Mouse (Mus musculus) forebrain, embryonic 12.5 days (tissue): ENCODE data around the gene Csnk1g1. TPM values are rescaled to one million over a fixed set of nuclear protein-coding genes. Genes with fewer than 3 reads are reported as not detected.

ENCODE experiments used
- ATAC-seq: fragments of 200-750 bp; cut with Nextera tagmentation; 2 replicates; pipeline ENCODE4 v1.8.0; 2017; ENCODE audit warnings: moderate TSS enrichment; ENCODE audit not compliant: low FRiP score
- H3K27ac ChIP-seq: fragments of 300-500 bp; sonication (generic); 2 replicates; pipeline ENCODE4 v1.5.1; 2016; ENCODE audit warnings: mild to moderate bottlenecking
- H3K27me3 ChIP-seq: fragments of 300-500 bp; sonication (generic); 2 replicates; pipeline ENCODE4 v1.6.1; 2016; ENCODE audit warnings: mild to moderate bottlenecking
- H3K36me3 ChIP-seq: fragments of 300-500 bp; sonication (generic); replicated peaks from 2 replicates; pipeline ENCODE4 v1.6.1; 2016; ENCODE audit warnings: mild to moderate bottlenecking
- H3K4me1 ChIP-seq: fragments of 300-500 bp; sonication (generic); 2 replicates; pipeline ENCODE4 v1.6.1; 2016
- H3K4me2 ChIP-seq: fragments of 300-500 bp; sonication (generic); 2 replicates; pipeline ENCODE4 v1.6.1; 2016; ENCODE audit warnings: mild to moderate bottlenecking, moderate library complexity
- H3K4me3 ChIP-seq: fragments of 300-500 bp; sonication (generic); replicated peaks from 2 replicates; pipeline ENCODE4 v1.5.1; 2016; ENCODE audit warnings: mild to moderate bottlenecking
- H3K9ac ChIP-seq: fragments of 300-500 bp; sonication (generic); 2 replicates; pipeline ENCODE4 v1.6.1; 2016; ENCODE audit warnings: mild to moderate bottlenecking
- H3K9me3 ChIP-seq: fragments of 300-500 bp; sonication (generic); 2 replicates; pipeline ENCODE4 v1.6.1; 2016
- WGBS: fragments of 180-500 bp; shearing (Covaris S2); methylation state at CpG from one replicate; pipeline ENCODE4 v1.1.7; 2016; 5-methylcytosine and 5-hydroxymethylcytosine counted together
- polyA plus RNA-seq: library from polyadenylated mRNA; unstranded; fragments of >200 nt; fragmentation: Nextera tagmentation; extraction: Ambion mirVana; gene quantifications from 2 replicates; pipeline ENCODE4 v1.2.1, GENCODE M21; 2016

The Csnk1g1 gene
- polyA plus RNA-seq, 1 experiment from 2014 or later, result 24.8 TPM

DNA sequence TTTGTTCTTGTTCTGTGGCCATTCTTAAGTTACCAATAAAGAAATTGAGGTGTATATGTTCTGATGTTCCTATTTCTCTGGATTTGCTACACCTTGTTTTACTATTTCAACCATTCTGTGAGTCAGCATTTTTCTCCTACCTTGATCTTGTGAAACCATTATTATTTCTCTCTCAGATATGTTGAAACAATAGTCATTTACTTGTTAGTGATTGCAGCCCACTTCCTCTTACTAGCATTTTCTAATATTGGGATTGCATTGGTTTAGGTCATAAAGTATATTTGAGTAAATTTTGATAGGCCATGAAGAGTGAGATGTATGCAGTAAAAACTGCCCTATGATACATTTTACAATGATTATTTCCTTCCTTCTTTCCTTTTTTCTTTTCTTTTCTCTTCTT, 19.7 kb downstream of the Csnk1g1 start:
- no peaks in the 10 kb centered on the region for H3K4me1 ChIP-seq
- H3K36me3 ChIP-seq, result no peaks in the 10 kb centered on the region
- no peak overlapping the region for H3K4me3 ChIP-seq
- H3K27me3 ChIP-seq, result no peaks in the 10 kb centered on the region
- H3K27ac ChIP-seq, result no peak overlapping the region
- no peak overlapping the region for H3K4me2 ChIP-seq
- no peaks in the 10 kb centered on the region for H3K9me3 ChIP-seq
- H3K9ac ChIP-seq, result no peak overlapping the region
- no peak for ATAC-seq

DNA sequence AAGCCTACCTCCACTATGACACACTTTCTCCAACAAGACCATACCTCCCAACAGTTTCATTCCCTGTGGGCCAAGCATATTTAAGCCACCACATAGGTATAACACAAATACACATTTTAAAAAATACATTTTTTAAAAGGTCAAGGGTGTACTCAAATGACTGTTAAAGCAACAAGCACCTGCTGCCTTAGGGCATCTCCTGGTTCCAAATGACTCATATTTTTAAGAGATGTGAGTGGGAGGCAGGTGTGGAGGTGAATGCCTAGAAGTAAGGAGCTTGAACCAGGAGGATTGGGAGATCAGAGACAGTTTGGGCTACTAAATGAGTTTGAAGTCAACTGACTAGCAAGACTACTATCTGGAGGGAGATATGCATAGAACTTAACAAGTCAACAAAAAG, 21.1 kb downstream of the Csnk1g1 start:
- H3K4me2 ChIP-seq, result no peak overlapping the region
- no peaks in the 10 kb centered on the region for H3K9me3 ChIP-seq
- H3K4me1 ChIP-seq, result no peaks in the 10 kb centered on the region
- no peak overlapping the region for H3K4me3 ChIP-seq
- H3K27ac ChIP-seq, result no peak overlapping the region
- no peaks in the 10 kb centered on the region for H3K36me3 ChIP-seq
- ATAC-seq, result no peak
- no peak overlapping the region for H3K9ac ChIP-seq
- no peaks in the 10 kb centered on the region for H3K27me3 ChIP-seq

DNA sequence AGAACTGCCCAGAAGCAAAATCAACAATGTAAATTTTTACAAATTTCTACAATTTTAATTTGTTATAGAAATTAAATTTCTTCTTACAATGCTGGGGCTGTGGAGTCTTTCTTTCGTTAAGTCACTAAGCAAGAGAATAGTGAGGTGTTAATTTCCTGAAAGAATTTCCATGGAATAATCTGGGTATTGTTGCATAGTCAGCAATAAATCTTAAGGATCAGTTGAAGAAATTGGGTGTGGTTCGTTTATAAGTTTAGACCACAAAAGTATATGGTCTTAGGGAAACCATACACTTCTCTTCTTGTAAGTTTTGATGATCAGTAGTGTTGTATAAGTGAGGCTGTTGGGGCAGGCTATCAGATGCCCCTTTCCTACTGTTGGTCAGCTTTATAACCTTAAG, 28.8 kb downstream of the Csnk1g1 start:
- Histone ChIP-seq H3K9ac (no peak overlapping the region), H3K4me3 (no peak overlapping the region), H3K9me3 (no peaks in the 10 kb centered on the region), H3K36me3 (no peaks in the 10 kb centered on the region), H3K4me2 (no peak overlapping the region), H3K27me3 (no peaks in the 10 kb centered on the region), H3K4me1 (no peaks in the 10 kb centered on the region), H3K27ac (no peak overlapping the region)
- whole genome bisulfite sequencing, result 89% methylated on average over 2 of the region's 2 CpGs
- no peak for ATAC-seq

DNA sequence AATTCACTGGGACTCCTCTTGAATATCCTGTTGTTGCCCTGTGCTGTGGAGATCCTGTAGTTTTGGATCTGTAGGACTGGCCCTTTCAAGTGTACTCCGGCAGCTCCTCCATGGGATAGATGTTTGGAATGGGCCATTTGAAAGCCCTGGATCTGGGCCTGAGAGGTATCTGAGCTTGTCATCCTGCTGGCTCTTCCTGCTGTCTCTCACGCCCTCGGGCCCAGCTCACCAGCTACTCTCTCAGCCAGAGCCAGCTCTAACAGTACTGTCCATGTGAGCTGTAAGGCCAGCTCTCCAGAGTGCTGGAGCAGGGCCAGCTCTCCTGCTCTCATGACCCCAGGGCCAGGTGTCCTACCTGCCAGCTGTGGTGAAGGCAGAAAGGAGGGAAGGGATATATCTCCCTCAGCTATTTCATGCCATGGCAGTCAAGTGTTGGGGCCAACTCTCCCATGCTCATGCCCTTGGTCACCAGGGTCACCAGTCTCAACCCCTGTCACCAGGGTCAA, 42.4 kb downstream of the Csnk1g1 start:
- ATAC-seq, result no peak
- Histone ChIP-seq H3K27ac (no peak overlapping the region), H3K9me3 (no peaks in the 10 kb centered on the region), H3K4me2 (no peak overlapping the region), H3K9ac (no peak overlapping the region), H3K4me1 (no peaks in the 10 kb centered on the region), H3K36me3 (no peaks in the 10 kb centered on the region), H3K4me3 (no peak overlapping the region), H3K27me3 (no peaks in the 10 kb centered on the region)
- WGBS, result 93% methylated on average over 3 of the region's 3 CpGs

DNA sequence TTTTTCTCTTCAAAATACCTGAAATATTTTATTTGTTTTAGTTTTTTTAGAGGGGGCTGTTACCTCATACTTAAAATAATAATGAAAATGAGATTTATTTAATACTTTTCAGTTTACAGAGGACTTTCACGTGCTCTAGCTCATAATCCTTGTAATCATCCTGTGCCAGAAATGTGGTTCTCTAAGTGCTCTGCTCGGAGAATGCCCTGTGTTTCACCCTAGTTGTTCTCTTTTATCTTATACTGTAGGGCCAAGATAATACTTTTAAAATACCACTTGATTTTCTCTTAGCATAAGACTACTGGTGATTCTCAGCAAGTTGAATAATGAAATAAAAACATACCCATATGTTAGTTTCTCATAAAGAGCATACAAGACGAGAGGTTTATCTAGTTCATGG, 61.3 kb downstream of the Csnk1g1 start:
- Histone ChIP-seq H3K9me3 (no peaks in the 10 kb centered on the region), H3K4me2 (no peak overlapping the region), H3K9ac (no peak overlapping the region), H3K36me3 (no peaks in the 10 kb centered on the region), H3K4me1 (no peaks in the 10 kb centered on the region), H3K27ac (no peak overlapping the region), H3K4me3 (no peak overlapping the region), H3K27me3 (no peaks in the 10 kb centered on the region)
- WGBS, result 80% methylated on average over 3 of the region's 3 CpGs
- no peak for ATAC-seq

DNA sequence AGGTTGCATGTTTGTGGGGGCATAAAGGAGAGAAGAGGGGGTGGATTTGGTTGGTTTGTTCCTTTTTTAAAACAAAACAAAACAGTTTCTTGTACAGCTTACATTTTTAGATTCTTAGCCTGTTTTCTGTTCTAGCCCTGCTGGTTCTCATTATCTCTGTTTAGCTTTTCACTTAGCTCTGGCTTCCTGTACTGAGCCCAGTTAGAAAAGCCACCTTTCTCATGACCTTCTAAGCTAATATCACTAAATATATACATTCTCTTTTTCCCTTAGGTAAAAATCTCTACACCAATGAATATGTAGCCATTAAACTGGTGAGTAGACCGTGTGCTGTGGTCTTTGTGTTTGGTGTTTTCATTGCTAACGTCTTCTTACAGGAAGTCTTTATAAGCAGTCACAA, 64.5 kb downstream of the Csnk1g1 start:
- no peak overlapping the region for H3K27ac ChIP-seq
- no peak overlapping the region for H3K9ac ChIP-seq
- no peaks in the 10 kb centered on the region for H3K27me3 ChIP-seq
- no peak overlapping the region for H3K4me2 ChIP-seq
- H3K36me3 ChIP-seq, result no peaks in the 10 kb centered on the region
- WGBS, result 82% methylated on average over 2 of the region's 2 CpGs
- H3K4me1 ChIP-seq, result no peaks in the 10 kb centered on the region
- no peak overlapping the region for H3K4me3 ChIP-seq
- no peaks in the 10 kb centered on the region for H3K9me3 ChIP-seq
- ATAC-seq, result no peak

DNA sequence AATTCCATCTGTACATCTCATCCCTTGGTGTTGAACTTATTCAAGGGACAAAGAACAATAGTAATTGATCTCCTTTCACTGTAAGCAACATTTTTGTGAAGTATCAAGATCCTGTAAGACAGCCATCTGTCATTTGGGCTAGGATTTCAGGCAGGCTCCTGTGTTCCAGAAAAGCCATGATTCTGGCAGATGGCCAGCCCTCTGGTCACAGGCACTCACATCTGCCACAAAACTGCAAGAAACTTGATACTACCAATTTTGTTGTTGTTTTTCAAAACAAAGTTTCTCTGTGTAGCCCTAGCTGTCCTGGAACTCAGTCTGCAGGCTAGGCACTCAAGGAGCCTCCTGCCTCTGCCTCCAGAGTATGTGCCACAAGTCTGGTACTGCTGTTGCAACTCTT, 67.2 kb downstream of the Csnk1g1 start:
- no peak overlapping the region for H3K4me2 ChIP-seq
- no peak overlapping the region for H3K4me3 ChIP-seq
- no peaks in the 10 kb centered on the region for H3K9me3 ChIP-seq
- no peaks in the 10 kb centered on the region for H3K4me1 ChIP-seq
- no peaks in the 10 kb centered on the region for H3K36me3 ChIP-seq
- no peak overlapping the region for H3K27ac ChIP-seq
- H3K27me3 ChIP-seq, result no peaks in the 10 kb centered on the region
- ATAC-seq, result no peak
- no peak overlapping the region for H3K9ac ChIP-seq

DNA sequence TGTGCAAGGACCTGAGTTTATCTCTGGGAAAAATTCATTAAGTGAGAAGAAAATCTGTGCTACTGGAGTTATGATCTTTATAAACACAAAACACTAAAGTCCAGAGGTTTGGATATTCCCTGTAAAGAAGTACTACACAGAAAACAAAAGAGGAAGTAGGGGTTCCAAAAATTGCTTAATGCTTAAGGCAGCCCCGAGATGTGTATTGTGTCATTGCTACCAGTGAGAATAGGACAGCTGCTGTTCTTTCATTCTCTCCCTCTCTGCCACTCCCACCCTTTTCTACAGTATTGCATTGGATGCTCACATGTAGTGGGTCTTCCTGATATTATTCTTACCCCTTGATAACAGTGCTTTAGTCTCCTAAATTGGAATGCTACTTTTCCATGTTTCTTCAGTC, 74.1 kb downstream of the Csnk1g1 start:
- no peak overlapping the region for H3K9ac ChIP-seq
- no peak overlapping the region for H3K27ac ChIP-seq
- H3K4me3 ChIP-seq, result no peak overlapping the region

DNA sequence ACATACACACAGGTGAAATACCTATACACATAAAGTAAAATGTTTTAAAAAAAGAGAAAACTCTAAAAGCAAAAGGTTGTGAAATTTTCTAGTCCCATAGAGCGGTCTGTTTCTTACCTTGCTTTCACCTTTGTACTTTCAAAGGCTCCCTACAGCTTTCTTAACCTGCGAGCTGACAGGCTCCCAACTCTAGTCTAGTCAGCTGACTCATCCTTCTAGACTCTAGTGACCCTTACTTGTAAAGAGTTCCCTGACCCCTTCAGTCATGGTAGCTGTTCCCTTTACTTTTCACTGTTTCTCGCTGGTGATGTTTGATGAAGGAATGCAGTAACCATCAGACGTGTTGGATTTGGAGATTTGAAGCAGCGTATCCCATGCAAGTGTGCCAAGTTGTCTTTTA, 78.3 kb downstream of the Csnk1g1 start:
- Histone ChIP-seq H3K4me2 (no peak overlapping the region), H3K4me3 (no peak overlapping the region), H3K36me3 (no peaks in the 10 kb centered on the region), H3K4me1 (no peaks in the 10 kb centered on the region), H3K27ac (no peak overlapping the region), H3K27me3 (no peaks in the 10 kb centered on the region), H3K9ac (no peak overlapping the region), H3K9me3 (no peaks in the 10 kb centered on the region)
- WGBS, result 91% methylated on average over 5 of the region's 5 CpGs
- no peak for ATAC-seq

More for the DNA sequence above, 74.1 kb downstream of the Csnk1g1 start:
- Histone ChIP-seq H3K4me2 (no peak overlapping the region), H3K4me1 (no peaks in the 10 kb centered on the region), H3K36me3 (no peaks in the 10 kb centered on the region), H3K27me3 (no peaks in the 10 kb centered on the region), H3K9me3 (no peaks in the 10 kb centered on the region)
- 82% methylated on average over 1 of the region's 1 CpGs for WGBS
- no peak for ATAC-seq

DNA sequence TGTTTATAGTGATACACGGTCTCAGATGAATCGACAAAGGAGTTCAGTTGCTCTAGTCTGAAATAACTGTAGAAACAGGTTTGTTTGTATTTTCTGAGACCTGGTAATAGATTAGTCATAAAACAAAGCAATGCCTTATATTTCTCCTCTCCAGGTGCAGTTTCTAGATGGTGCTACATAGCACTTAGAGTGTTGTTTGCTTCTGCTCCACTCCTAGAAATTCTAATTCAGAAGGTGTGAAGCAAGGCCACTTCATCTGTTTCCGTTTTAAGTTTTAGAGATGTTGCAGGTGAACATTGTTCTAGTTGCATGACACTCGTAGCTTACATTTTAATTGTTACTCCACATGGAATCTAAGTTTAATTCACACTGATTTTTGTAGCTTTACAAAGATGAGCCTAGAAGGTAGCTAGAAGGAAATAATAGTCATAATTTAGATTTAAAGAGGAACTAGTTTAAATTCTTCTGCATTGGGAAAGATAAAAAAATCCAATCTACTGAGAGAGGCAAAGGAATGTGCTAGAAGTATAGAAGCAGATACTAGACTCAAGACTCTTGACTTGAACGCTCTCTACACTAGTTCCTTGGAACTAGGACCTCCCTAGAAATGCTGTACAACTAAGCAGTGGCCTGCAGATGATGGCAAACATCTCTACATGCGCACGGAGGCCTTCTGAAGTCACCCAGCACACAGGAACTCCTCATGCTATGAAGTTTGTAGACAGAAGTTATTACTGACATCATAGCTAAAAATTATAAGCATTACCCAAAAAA, 87.1 kb downstream of the Csnk1g1 start:
- WGBS, result 94% methylated on average over 7 of the region's 7 CpGs
- H3K9me3 ChIP-seq, result no peaks in the 10 kb centered on the region
- H3K36me3 ChIP-seq, result 0 out of 2 replicates have a peak, but pooled peaks cover 5% of the 10 kb centered on the region
- H3K4me1 ChIP-seq, result no peaks in the 10 kb centered on the region
- no peak overlapping the region for H3K27ac ChIP-seq
- H3K27me3 ChIP-seq, result no peaks in the 10 kb centered on the region
- no peak overlapping the region for H3K4me2 ChIP-seq
- no peak for ATAC-seq
- no peak overlapping the region for H3K4me3 ChIP-seq
- H3K9ac ChIP-seq, result no peak overlapping the region

DNA sequence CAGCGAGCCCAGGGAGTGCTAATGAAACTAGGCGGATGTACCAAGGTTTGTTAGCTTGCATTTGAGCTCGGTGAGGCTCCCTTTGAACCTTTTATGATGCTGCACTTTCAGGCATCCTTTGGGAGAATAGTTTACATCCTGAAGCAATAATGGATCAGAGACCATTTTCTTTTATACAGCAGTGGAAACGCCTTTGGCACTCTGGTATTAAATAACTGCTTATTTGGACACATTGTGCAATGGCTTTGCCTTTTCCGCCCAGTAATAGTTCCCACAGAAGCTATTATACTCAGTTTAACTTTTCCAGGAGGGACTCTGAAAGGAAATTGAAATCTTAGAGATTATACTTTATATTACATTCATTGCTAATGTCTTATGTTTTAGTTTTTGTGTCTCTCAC, 90.2 kb downstream of the Csnk1g1 start:
- Histone ChIP-seq H3K27me3 (no peaks in the 10 kb centered on the region), H3K27ac (no peak overlapping the region)
- WGBS, result 50% methylated on average over 5 of the region's 5 CpGs

DNA sequence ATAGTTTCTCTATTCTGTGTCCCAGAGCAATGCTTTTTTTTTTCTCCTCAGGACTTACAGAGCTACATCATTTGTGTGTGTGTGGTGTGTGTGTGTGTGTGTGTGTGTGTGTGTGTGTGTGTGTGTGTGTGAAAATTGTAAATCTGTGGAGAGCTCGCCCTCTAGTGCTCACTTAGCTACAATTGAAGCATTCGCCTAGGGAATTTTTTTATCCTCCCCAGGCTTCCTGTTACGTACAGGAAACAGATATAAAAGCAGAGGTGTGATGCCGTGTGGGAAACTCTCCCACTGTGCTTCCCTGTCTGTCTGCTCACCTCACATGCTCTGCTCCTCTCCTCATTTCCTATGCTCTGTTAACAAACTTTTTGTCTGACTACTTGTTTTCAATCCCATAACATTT, 95.7 kb downstream of the Csnk1g1 start:
- no peak overlapping the region for H3K27ac ChIP-seq
- no peak overlapping the region for H3K4me3 ChIP-seq
- no peak overlapping the region for H3K9ac ChIP-seq
- no peaks in the 10 kb centered on the region for H3K9me3 ChIP-seq
- no peaks in the 10 kb centered on the region for H3K4me1 ChIP-seq
- peaks cover 32% of the 10 kb centered on the region for H3K36me3 ChIP-seq
- H3K27me3 ChIP-seq, result no peaks in the 10 kb centered on the region
- 53% methylated on average over 4 of the region's 4 CpGs for WGBS
- H3K4me2 ChIP-seq, result no peak overlapping the region
- no peak for ATAC-seq

More for the DNA sequence above, 90.2 kb downstream of the Csnk1g1 start:
- Histone ChIP-seq H3K9me3 (no peaks in the 10 kb centered on the region), H3K4me3 (no peak overlapping the region), H3K4me1 (no peaks in the 10 kb centered on the region), H3K36me3 (0 out of 2 replicates have a peak, but pooled peaks cover 18% of the 10 kb centered on the region), H3K9ac (no peak overlapping the region), H3K4me2 (no peak overlapping the region)
- ATAC-seq, result no peak

DNA sequence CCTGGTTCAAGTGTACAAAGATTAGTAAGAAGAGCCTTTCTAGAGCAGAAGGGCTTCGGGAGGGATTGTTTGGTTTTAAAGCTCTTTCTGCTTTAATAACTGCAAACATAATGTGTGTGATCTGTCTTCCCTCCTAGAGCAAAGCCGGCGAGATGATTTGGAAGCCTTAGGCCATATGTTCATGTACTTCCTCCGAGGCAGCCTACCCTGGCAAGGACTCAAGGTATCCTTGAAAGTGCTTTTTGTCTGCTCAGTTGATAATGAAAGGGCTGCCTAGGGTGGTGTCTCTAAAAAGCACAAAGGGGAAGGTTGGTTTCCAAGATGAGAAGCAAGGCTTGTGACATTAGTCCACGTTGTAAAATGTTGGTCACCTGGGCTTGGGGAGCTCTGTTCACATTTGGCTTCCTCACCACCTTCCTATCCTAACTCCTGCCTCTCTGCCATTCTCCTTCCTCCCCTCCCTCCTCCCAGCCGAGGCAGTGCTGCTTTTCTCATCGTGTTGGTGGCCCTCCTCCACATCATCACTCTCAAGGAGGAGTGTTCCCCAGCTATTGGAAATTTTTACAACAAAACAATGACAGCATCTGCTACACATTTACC, 99.0 kb downstream of the Csnk1g1 start:
- Histone ChIP-seq H3K4me3 (no peak overlapping the region), H3K9ac (no peak overlapping the region), H3K9me3 (no peaks in the 10 kb centered on the region), H3K27ac (0 out of 2 replicates have a peak overlapping the region, but pooled peaks have one; percentile 13), H3K36me3 (peaks cover 29% of the 10 kb centered on the region), H3K4me1 (no peaks in the 10 kb centered on the region), H3K27me3 (no peaks in the 10 kb centered on the region), H3K4me2 (no peak overlapping the region)
- ATAC-seq, result no peak
- 75% methylated on average over 7 of the region's 7 CpGs for WGBS
